Mouse (Mus musculus): Measurements from ENCODE around the gene Foxa2. TPM values are rescaled to one million over a fixed set of nuclear protein-coding genes. Genes with fewer than 3 reads are reported as not detected.

Gene Foxa2
- polyA plus RNA-seq (2012; rRNA removed; ENCODE audit: low replicate concordance) = 0.17 TPM in 1 of 2 replicates, not detected in the other

DNA sequence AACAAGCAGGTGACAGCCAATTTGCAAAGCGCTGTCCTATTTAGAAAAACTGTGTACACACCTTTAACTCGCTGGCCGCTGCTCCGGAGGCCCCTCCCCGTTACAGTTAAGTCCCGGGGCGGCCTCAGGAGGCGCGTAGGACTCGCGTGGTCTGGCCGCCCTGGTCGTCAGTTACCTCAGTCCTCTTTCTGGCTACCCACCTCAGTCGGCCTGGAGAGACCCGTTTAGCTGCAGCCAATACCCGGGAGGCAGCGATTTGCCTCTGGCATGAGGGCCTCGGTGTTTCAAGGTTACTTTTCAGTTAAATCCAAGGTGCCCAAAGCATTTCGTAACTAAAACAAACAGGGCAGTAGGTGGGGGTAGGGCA is at the start of gene Foxa2:
Foxa2 (minus strand) TSS at position 171 of the 367 bp plus-strand sequence.

